Mouse (Mus musculus) limb, embryonic 12.5 days (tissue): ENCODE data around the gene Mycbpap. TPM values are rescaled to one million over a fixed set of nuclear protein-coding genes. Genes with fewer than 3 reads are reported as not detected.

Experiments used
- ATAC-seq: fragments of 200-750 bp; cut with Nextera tagmentation; 2 replicates; pipeline ENCODE4 v1.8.0; 2017; ENCODE audit warnings: low read depth, moderate TSS enrichment; ENCODE audit not compliant: insufficient number of reproducible peaks, insufficient read depth, low FRiP score, low TSS enrichment
- H3K27ac ChIP-seq: fragments of 300-500 bp; sonication (generic); 2 replicates; pipeline ENCODE4 v1.5.1; 2016; ENCODE audit warnings: mild to moderate bottlenecking, moderate library complexity
- H3K27me3 ChIP-seq: fragments of 300-500 bp; sonication (generic); 2 replicates; pipeline ENCODE4 v1.6.1; 2016; ENCODE audit warnings: mild to moderate bottlenecking, moderate library complexity
- H3K36me3 ChIP-seq: fragments of 300-500 bp; sonication (generic); 2 replicates; pipeline ENCODE4 v1.6.1; 2016; ENCODE audit warnings: mild to moderate bottlenecking, moderate library complexity
- H3K4me1 ChIP-seq: fragments of 300-500 bp; sonication (generic); replicated peaks from 2 replicates; pipeline ENCODE4 v1.6.1; 2016
- H3K4me2 ChIP-seq: fragments of 300-500 bp; sonication (generic); 2 replicates; pipeline ENCODE4 v1.6.1; 2016; ENCODE audit warnings: mild to moderate bottlenecking, moderate library complexity
- H3K4me3 ChIP-seq: fragments of 300-500 bp; sonication (generic); replicated peaks from 2 replicates; pipeline ENCODE4 v1.5.1; 2016; ENCODE audit warnings: mild to moderate bottlenecking
- H3K9ac ChIP-seq: fragments of 300-500 bp; sonication (generic); replicated peaks from 2 replicates; pipeline ENCODE4 v1.6.1; 2016; ENCODE audit warnings: mild to moderate bottlenecking, moderate library complexity
- H3K9me3 ChIP-seq: fragments of 300-500 bp; sonication (generic); 2 replicates; pipeline ENCODE4 v1.6.1; 2016; ENCODE audit warnings: mild to moderate bottlenecking, moderate library complexity
- WGBS: fragments of 180-500 bp; shearing (Covaris S2); methylation state at CpG from one replicate; pipeline ENCODE4 v1.1.7; 2016; 5-methylcytosine and 5-hydroxymethylcytosine counted together
- polyA plus RNA-seq: library from polyadenylated mRNA; unstranded; fragments of >200 nt; fragmentation: Nextera tagmentation; extraction: Ambion mirVana; gene quantifications from 2 replicates; pipeline ENCODE4 v1.2.1, GENCODE M21; 2016

The Mycbpap gene
- polyA plus RNA-seq, 1 experiment from 2014 or later = 7.0 TPM

GRCm38 (mm10) chr11:94483436-94483835 lies 38.1 kb downstream of the Mycbpap start:
- no peak overlapping the region for H3K4me2 ChIP-seq
- no peaks in the 10 kb centered on the region for H3K36me3 ChIP-seq
- no peak overlapping the region for H3K9ac ChIP-seq
- peaks cover 8% of the 10 kb centered on the region for H3K4me1 ChIP-seq
- 69% methylated on average over 11 of the region's 11 CpGs for WGBS
- no peak overlapping the region for H3K4me3 ChIP-seq
- peaks cover 26% of the 10 kb centered on the region for H3K27me3 ChIP-seq
- no peak for ATAC-seq
- no peaks in the 10 kb centered on the region for H3K9me3 ChIP-seq
- no peak overlapping the region for H3K27ac ChIP-seq

- Histone ChIP-seq H3K4me2 (no peak overlapping the region), H3K27ac (no peak overlapping the region), H3K9ac (no peak overlapping the region), H3K4me1 (peaks cover 8% of the 10 kb centered on the region), H3K36me3 (no peaks in the 10 kb centered on the region), H3K4me3 (no peak overlapping the region), H3K9me3 (no peaks in the 10 kb centered on the region), H3K27me3 (peaks cover 26% of the 10 kb centered on the region)
- ATAC-seq = no peak
- 91% methylated on average over 11 of the region's 11 CpGs for WGBS
Measured at GRCm38 (mm10) chr11:94482738-94483137, 38.8 kb downstream of the Mycbpap start.

GRCm38 (mm10) chr11:94481963-94482362 lies 39.6 kb downstream of the Mycbpap start:
- WGBS = 89% methylated on average over 7 of the region's 7 CpGs
- ATAC-seq = no peak

DNA sequence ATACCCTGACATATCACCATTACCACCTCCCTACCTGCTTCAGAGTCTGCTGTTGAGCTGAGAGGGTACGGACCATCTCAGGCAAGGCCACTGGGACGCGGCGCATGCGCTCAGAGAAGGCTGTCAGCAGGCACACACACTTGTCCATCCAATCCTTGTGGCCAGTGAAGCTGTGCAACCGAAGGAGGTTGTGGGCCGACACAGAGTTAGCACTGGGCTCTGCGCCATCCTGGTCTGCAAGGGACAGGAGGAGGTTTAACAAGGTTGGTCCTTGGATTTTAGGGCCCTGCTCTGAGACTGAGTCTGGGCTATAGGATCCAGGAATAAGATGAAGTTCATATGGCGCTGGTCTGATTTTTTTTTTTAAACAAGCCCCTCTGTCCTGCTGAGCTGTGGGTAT lies 41.2 kb downstream of the Mycbpap start:
- ATAC-seq = no peak
- WGBS = 85% methylated on average over 9 of the region's 9 CpGs
- Histone ChIP-seq H3K9ac (no peak overlapping the region), H3K27ac (0 out of 2 replicates have a peak overlapping the region, but pooled peaks have one; percentile 45), H3K4me3 (no peak overlapping the region), H3K36me3 (no peaks in the 10 kb centered on the region), H3K9me3 (no peaks in the 10 kb centered on the region), H3K4me1 (peaks cover 11% of the 10 kb centered on the region), H3K4me2 (no peak overlapping the region), H3K27me3 (peaks cover 30% of the 10 kb centered on the region)

More at GRCm38 (mm10) chr11:94481963-94482362, 39.6 kb downstream of the Mycbpap start:
- no peaks in the 10 kb centered on the region for H3K36me3 ChIP-seq
- H3K27me3 ChIP-seq = peaks cover 29% of the 10 kb centered on the region
- no peak overlapping the region for H3K4me3 ChIP-seq
- no peak overlapping the region for H3K4me2 ChIP-seq
- H3K27ac ChIP-seq = no peak overlapping the region
- peaks cover 12% of the 10 kb centered on the region for H3K4me1 ChIP-seq
- no peaks in the 10 kb centered on the region for H3K9me3 ChIP-seq
- no peak overlapping the region for H3K9ac ChIP-seq

GRCm38 (mm10) chr11:94477651-94478050 lies 43.9 kb downstream of the Mycbpap start:
- Histone ChIP-seq H3K9ac (no peak overlapping the region), H3K36me3 (no peaks in the 10 kb centered on the region), H3K27me3 (peaks cover 31% of the 10 kb centered on the region), H3K4me1 (peaks cover 22% of the 10 kb centered on the region), H3K27ac (no peak overlapping the region), H3K4me3 (no peak overlapping the region), H3K9me3 (no peaks in the 10 kb centered on the region), H3K4me2 (no peak overlapping the region)
- ATAC-seq = no peak
- 48% methylated on average over 6 of the region's 6 CpGs for WGBS

- Histone ChIP-seq H3K36me3 (no peaks in the 10 kb centered on the region), H3K4me3 (no peak overlapping the region), H3K27ac (no peak overlapping the region), H3K4me1 (peaks cover 36% of the 10 kb centered on the region), H3K27me3 (peaks cover 31% of the 10 kb centered on the region), H3K9me3 (no peaks in the 10 kb centered on the region), H3K9ac (no peak overlapping the region), H3K4me2 (no peak overlapping the region)
- ATAC-seq = no peak
- 28% methylated on average over 11 of the region's 11 CpGs for WGBS
Measured at GRCm38 (mm10) chr11:94475722-94476121, 45.8 kb downstream of the Mycbpap start.

DNA sequence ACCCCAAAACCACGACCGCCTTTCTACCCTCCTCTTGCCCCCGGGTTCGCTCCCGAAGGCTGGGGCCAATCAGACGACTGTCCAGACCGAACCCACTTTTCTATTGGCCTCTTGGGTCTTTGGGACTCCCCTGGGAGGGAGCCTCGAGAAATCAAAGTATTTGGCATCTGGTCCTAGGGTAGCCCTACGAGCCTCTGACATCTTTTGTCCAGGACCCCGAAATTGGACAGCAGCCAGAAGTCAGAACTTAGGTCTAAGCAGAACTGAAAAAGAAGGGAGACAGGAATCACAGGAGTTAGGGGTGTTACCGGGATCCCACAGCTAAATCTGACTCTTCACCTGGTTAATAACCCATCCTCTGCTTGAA lies 47.0 kb downstream of the Mycbpap start:
- Histone ChIP-seq H3K36me3 (no peaks in the 10 kb centered on the region), H3K27me3 (peaks cover 29% of the 10 kb centered on the region), H3K4me1 (peaks cover 48% of the 10 kb centered on the region), H3K4me3 (peak overlapping the region; percentile 97), H3K27ac (peak overlapping the region; percentile 98), H3K9ac (no peak overlapping the region), H3K4me2 (peak overlapping the region; percentile 83), H3K9me3 (no peaks in the 10 kb centered on the region)
- ATAC-seq = no peak
- 2% methylated on average over 11 of the region's 11 CpGs for WGBS

- Histone ChIP-seq H3K36me3 (no peaks in the 10 kb centered on the region), H3K27ac (peak within 1 kb of the TSS; percentile 98), H3K9me3 (no peaks in the 10 kb centered on the region), H3K4me1 (peaks cover 54% of the 10 kb centered on the region), H3K27me3 (peaks cover 23% of the 10 kb centered on the region), H3K4me2 (peak within 1 kb of the TSS; percentile 83), H3K9ac (peak within 1 kb of the TSS; percentile 98), H3K4me3 (peak within 1 kb of the TSS; percentile 97)
- ATAC-seq = peak; percentile 89
- under 1% methylated on average over 49 of the region's 71 CpGs for WGBS
Measured at GRCm38 (mm10) chr11:94473707-94474543, 47.6 kb downstream of the Mycbpap start, which contains the start of gene Cacna1g. Gene Cacna1g (minus strand): TSS chr11:94474198.

- no peaks in the 10 kb centered on the region for H3K9me3 ChIP-seq
- H3K4me2 ChIP-seq = peak overlapping the region; percentile 83
- H3K27ac ChIP-seq = peak overlapping the region; percentile 98
- H3K36me3 ChIP-seq = no peaks in the 10 kb centered on the region
- peaks cover 62% of the 10 kb centered on the region for H3K4me1 ChIP-seq
- no peak; the same call in 1 of the 2 replicates for ATAC-seq
- peak overlapping the region; percentile 97 for H3K4me3 ChIP-seq
- under 1% methylated on average over 51 of the region's 52 CpGs for WGBS
- H3K27me3 ChIP-seq = peaks cover 22% of the 10 kb centered on the region
- peak overlapping the region; percentile 98 for H3K9ac ChIP-seq
Measured at GRCm38 (mm10) chr11:94472916-94473706, 48.4 kb downstream of the Mycbpap start.

DNA sequence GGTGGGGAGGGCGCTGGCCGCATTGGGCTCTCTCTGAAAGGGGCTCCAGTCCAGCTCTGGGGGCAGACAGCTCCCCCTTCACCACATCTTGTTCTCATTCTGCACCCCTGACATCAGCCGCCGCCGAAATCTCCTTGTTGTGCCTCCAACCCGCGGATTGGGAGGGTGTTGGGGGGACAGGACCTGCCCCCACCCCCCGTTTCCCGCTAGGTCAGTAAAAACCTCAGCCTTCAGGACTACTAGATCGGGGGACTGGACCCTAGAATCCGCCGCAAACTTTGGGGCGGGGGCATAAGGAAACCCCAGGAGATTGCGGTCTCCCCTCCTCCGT lies 49.0 kb downstream of the Mycbpap start:
- H3K4me1 ChIP-seq = peaks cover 65% of the 10 kb centered on the region
- no peaks in the 10 kb centered on the region for H3K9me3 ChIP-seq
- peak overlapping the region; percentile 98 for H3K27ac ChIP-seq
- H3K4me3 ChIP-seq = peak overlapping the region; percentile 97
- no peak for ATAC-seq
- peaks cover 20% of the 10 kb centered on the region for H3K27me3 ChIP-seq
- peaks cover 3% of the 10 kb centered on the region; the same call in 1 of the 2 replicates for H3K36me3 ChIP-seq
- peak overlapping the region; percentile 83 for H3K4me2 ChIP-seq
- WGBS = 2% methylated on average over 15 of the region's 15 CpGs
- H3K9ac ChIP-seq = peak overlapping the region; percentile 98
